Mouse (Mus musculus) midbrain, embryonic 12.5 days (tissue): ENCODE data around the gene Gm4491. TPM values are rescaled to one million over a fixed set of nuclear protein-coding genes. Genes with fewer than 3 reads are reported as not detected.

Experiments
- ATAC-seq: fragments of 200-750 bp; cut with Nextera tagmentation; 2 replicates; pipeline ENCODE4 v1.8.0; 2017; ENCODE audit warnings: low read depth, moderate TSS enrichment, moderate library complexity; ENCODE audit not compliant: low FRiP score
- H3K27ac ChIP-seq: fragments of 300-500 bp; sonication (generic); replicated peaks from 2 replicates; pipeline ENCODE4 v1.5.1; 2016; ENCODE audit warnings: mild to moderate bottlenecking
- H3K27me3 ChIP-seq: fragments of 300-500 bp; sonication (generic); 2 replicates; pipeline ENCODE4 v1.6.1; 2016; ENCODE audit warnings: mild to moderate bottlenecking
- H3K36me3 ChIP-seq: fragments of 300-500 bp; sonication (generic); 2 replicates; pipeline ENCODE4 v1.6.1; 2016
- H3K4me1 ChIP-seq: fragments of 300-500 bp; sonication (generic); 2 replicates; pipeline ENCODE4 v1.6.1; 2016
- H3K4me2 ChIP-seq: fragments of 300-500 bp; sonication (generic); replicated peaks from 2 replicates; pipeline ENCODE4 v1.6.1; 2016; ENCODE audit warnings: mild to moderate bottlenecking, moderate library complexity
- H3K4me3 ChIP-seq: fragments of 300-500 bp; sonication (generic); 2 replicates; pipeline ENCODE4 v1.5.1; 2016; ENCODE audit warnings: mild to moderate bottlenecking
- H3K9ac ChIP-seq: fragments of 300-500 bp; sonication (generic); replicated peaks from 2 replicates; pipeline ENCODE4 v1.6.1; 2016; ENCODE audit warnings: mild to moderate bottlenecking, moderate library complexity
- H3K9me3 ChIP-seq: fragments of 300-500 bp; sonication (generic); 2 replicates; pipeline ENCODE4 v1.6.1; 2016; ENCODE audit warnings: mild to moderate bottlenecking
- WGBS: fragments of 180-500 bp; shearing (Covaris S2); methylation state at CpG from one replicate; pipeline ENCODE4 v1.1.7; 2016; 5-methylcytosine and 5-hydroxymethylcytosine counted together
- polyA plus RNA-seq: library from polyadenylated mRNA; unstranded; fragments of >200 nt; fragmentation: Nextera tagmentation; extraction: Ambion mirVana; gene quantifications from 2 replicates; pipeline ENCODE4 v1.2.1, GENCODE M21; 2016

Gene Gm4491
- not detected in 2 replicates for polyA plus RNA-seq

DNA sequence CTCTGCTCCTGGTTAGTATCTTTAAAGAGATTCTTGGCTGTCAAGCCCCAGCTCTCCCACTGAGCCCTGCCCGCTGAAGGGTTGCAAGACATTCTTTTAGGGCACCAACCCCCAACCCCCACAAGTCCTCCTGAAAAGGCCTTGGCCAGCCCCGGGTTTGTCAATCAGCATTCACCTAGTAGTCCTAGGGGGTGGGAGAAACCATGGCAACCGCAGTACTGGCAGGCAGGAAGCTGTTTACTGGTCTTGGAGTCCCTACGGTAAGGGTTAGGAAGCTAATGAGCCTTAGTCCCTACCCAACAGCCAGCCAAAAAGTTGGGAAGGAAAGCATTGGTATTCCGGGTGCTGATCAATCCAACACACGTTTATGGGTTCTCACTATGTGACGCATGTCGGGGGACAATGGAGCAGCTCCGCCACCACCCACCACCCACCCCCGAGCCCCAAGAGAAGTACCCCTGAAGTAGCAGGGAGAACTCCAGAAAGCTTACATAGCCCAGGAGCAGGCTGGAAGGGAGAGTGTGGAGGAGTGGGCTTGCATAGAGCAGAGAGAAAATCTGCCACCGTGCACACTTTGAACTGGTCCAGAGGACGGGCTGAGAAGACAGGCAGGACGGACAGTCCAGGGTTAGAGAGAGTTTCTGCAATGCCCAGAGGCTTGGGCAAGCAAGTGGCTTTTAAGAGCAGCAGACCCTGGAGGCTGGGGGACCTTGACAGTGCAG is at the start of gene Gm4491:
TSS of gene Gm4491 (minus strand) at position 61 of the 722 bp plus-strand sequence.
- 10% methylated on average over 13 of the region's 13 CpGs for WGBS
- peak; percentile 76 for ATAC-seq

DNA sequence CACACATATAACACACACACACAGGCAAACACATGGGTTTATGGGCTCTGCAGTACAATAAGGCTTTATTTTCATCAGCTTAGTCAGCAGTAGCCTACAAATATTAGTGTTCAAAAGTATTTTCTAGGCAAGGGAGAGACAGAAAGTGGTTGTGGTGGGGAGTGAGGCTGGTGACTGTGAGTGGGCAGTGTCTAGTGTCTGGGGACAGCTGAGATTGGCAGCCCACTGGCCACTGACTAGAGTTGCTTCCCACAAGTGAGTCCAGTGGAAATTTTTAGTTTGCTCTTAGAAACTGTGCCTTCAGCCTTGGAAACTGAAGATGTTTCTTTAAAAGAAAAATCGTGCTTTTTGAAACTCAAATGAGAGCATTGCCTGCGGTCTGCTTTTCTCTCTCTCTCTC is 46.1 kb upstream of the Gm4491 start:
- H3K27me3 ChIP-seq, result no peaks in the 10 kb centered on the region
- H3K36me3 ChIP-seq, result no peaks in the 10 kb centered on the region
- H3K9me3 ChIP-seq, result no peaks in the 10 kb centered on the region
- H3K4me2 ChIP-seq, result no peak overlapping the region
- H3K4me3 ChIP-seq, result no peak overlapping the region
- no peaks in the 10 kb centered on the region for H3K4me1 ChIP-seq
- no peak overlapping the region for H3K9ac ChIP-seq
- ATAC-seq, result no peak
- no peak overlapping the region for H3K27ac ChIP-seq
- WGBS, result 68% methylated on average over 2 of the region's 2 CpGs

More for the DNA sequence above, at the start of gene Gm4491:
- H3K4me2 ChIP-seq, result peak within 1 kb of the TSS; percentile 41
- H3K36me3 ChIP-seq, result no peaks in the 10 kb centered on the region
- H3K9me3 ChIP-seq, result no peaks in the 10 kb centered on the region
- H3K27me3 ChIP-seq, result 0 out of 2 replicates have a peak, but pooled peaks cover 7% of the 10 kb centered on the region
- H3K4me3 ChIP-seq, result 0 out of 2 replicates have a peak within 1 kb of the TSS, but pooled peaks have one; percentile 9
- H3K4me1 ChIP-seq, result peaks cover 9% of the 10 kb centered on the region
- H3K9ac ChIP-seq, result no peak within 1 kb of the TSS
- H3K27ac ChIP-seq, result no peak within 1 kb of the TSS

- no peak overlapping the region for H3K9ac ChIP-seq
- H3K9me3 ChIP-seq, result no peaks in the 10 kb centered on the region
- no peak overlapping the region for H3K4me3 ChIP-seq
- ATAC-seq, result no peak
- H3K36me3 ChIP-seq, result no peaks in the 10 kb centered on the region
- H3K27ac ChIP-seq, result no peak overlapping the region
- no peaks in the 10 kb centered on the region for H3K4me1 ChIP-seq
- H3K4me2 ChIP-seq, result no peak overlapping the region
- no peaks in the 10 kb centered on the region for H3K27me3 ChIP-seq
- WGBS, result 76% methylated on average over 4 of the region's 4 CpGs
Observed at GRCm38 (mm10) chr14:57161201-57161600, 45.5 kb upstream of the Gm4491 start.

DNA sequence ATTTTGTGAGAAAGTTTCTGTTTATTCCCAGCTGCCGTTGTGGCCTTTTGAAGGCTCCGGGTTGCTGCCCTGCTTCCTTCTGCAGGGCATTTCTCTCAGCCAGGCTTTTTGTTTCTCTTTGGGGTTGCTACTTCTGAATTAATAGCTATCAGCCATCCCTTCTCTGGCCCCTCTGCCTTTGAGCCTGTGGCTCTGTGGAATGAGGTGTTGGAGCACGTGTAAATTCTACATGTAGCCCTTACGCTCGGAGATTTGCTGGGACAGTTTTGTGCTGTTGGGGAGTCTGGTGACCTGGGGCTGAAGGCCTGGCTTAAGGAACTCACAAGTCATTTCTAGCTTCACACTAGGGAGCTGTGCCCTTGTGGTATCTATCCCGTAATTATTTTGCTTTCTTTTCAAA is 39.2 kb upstream of the Gm4491 start:
- no peaks in the 10 kb centered on the region for H3K36me3 ChIP-seq
- no peak overlapping the region for H3K4me2 ChIP-seq
- H3K9ac ChIP-seq, result no peak overlapping the region
- no peak overlapping the region for H3K27ac ChIP-seq
- H3K4me3 ChIP-seq, result no peak overlapping the region
- H3K4me1 ChIP-seq, result no peaks in the 10 kb centered on the region
- WGBS, result 47% methylated on average over 6 of the region's 6 CpGs
- H3K9me3 ChIP-seq, result no peaks in the 10 kb centered on the region
- no peak for ATAC-seq
- peaks cover 4% of the 10 kb centered on the region; the same call in 1 of the 2 replicates for H3K27me3 ChIP-seq

GRCm38 (mm10) chr14:57145741-57146140 is 30.1 kb upstream of the Gm4491 start:
- no peaks in the 10 kb centered on the region for H3K9me3 ChIP-seq
- no peaks in the 10 kb centered on the region for H3K27me3 ChIP-seq
- no peaks in the 10 kb centered on the region for H3K4me1 ChIP-seq
- no peak overlapping the region for H3K9ac ChIP-seq
- no peak overlapping the region for H3K27ac ChIP-seq
- ATAC-seq, result no peak
- no peak overlapping the region for H3K4me2 ChIP-seq
- H3K36me3 ChIP-seq, result no peaks in the 10 kb centered on the region
- WGBS, result 75% methylated on average over 4 of the region's 4 CpGs
- H3K4me3 ChIP-seq, result no peak overlapping the region

DNA sequence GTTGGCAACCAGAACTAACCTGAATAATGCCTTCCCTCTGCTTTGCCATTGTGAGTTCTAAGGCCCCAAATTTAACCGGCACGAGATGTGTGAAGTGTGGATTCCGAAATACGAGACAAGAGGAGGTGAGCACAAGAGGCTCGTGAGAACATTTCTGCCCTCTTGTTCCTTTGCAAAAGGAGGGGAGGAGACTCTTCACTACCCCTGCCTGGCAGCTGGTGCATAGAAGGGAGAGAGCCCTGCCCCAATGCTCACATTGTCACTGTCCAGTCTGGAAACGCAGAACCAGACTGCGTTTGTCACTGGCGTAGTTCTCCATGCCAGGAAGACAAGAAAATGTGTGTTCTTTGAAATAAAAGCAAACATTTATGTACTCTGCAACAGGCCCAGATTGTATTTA is 19.6 kb upstream of the Gm4491 start:
- Histone ChIP-seq H3K9ac (no peak overlapping the region), H3K36me3 (no peaks in the 10 kb centered on the region), H3K27me3 (peaks cover 47% of the 10 kb centered on the region), H3K4me2 (no peak overlapping the region), H3K4me3 (no peak overlapping the region), H3K9me3 (no peaks in the 10 kb centered on the region), H3K4me1 (peaks cover 11% of the 10 kb centered on the region), H3K27ac (no peak overlapping the region)
- WGBS, result 50% methylated on average over 8 of the region's 8 CpGs
- no peak for ATAC-seq

DNA sequence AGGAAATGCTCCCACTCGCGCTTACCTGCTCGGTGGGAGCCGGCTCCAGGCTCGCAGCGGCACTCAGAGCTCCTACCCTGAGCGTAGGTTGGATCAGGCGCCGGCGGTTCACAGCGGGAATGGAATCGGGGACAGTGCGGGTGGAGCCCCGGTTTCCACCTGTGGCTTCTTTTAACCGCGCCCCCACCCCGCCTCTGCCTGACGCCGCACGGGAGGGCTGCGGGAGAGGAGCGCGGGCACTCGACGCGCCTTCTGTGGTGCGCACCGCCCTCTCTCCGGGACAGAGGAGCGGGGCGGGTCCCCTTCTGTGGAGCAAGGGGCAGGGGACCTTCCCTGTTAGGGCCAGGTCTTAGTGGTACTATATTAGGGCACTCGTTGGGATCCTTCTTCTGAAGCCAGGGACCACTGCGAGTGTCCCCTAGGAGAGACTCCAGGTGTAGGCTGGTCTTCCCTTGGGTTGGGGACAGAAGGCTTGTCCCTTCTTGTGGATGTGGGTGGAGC is 17.5 kb upstream of the Gm4491 start, which contains the start of gene Gjb6:
TSS of gene Gjb6 (minus strand) at position 451 of the 501 bp plus-strand sequence.
- Histone ChIP-seq H3K27ac (no peak within 1 kb of the TSS), H3K4me1 (peaks cover 11% of the 10 kb centered on the region), H3K9ac (no peak within 1 kb of the TSS; the same call in 1 of the 2 replicates), H3K27me3 (peaks cover 47% of the 10 kb centered on the region), H3K4me2 (peak within 1 kb of the TSS; percentile 78), H3K9me3 (no peaks in the 10 kb centered on the region), H3K4me3 (peak within 1 kb of the TSS; percentile 43), H3K36me3 (no peaks in the 10 kb centered on the region)
- no peak for ATAC-seq
- 2% methylated on average over 33 of the region's 33 CpGs for WGBS

- H3K4me2 ChIP-seq, result no peak overlapping the region
- no peak overlapping the region for H3K9ac ChIP-seq
- no peak for ATAC-seq
- H3K4me3 ChIP-seq, result no peak overlapping the region
- no peaks in the 10 kb centered on the region for H3K9me3 ChIP-seq
- H3K4me1 ChIP-seq, result no peaks in the 10 kb centered on the region
- peaks cover 12% of the 10 kb centered on the region for H3K27me3 ChIP-seq
- no peaks in the 10 kb centered on the region for H3K36me3 ChIP-seq
- H3K27ac ChIP-seq, result no peak overlapping the region
- 81% methylated on average over 4 of the region's 4 CpGs for WGBS
Observed at GRCm38 (mm10) chr14:57127383-57127782, 11.7 kb upstream of the Gm4491 start.

DNA sequence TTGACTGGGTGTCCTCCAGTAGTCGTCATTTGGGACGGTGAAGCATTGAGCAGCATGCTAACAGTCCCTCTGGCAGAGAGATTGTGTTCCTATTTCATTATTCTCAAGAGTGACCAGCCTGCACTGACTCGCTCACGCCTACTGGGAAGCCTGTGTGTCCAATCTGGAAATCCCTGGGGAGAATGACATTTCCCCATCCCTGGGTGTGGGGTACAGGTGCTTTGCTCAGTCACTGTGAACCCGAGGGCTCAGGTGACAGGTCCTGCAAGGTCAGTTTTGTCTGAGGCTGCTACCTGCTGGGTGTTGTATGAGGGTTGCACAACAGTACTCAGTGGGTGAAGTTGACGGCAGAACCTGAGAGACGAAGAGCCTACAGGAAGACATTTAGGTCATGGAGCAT is 6.6 kb upstream of the Gm4491 start:
- H3K9ac ChIP-seq, result no peak overlapping the region
- H3K27ac ChIP-seq, result no peak overlapping the region
- H3K36me3 ChIP-seq, result no peaks in the 10 kb centered on the region
- no peaks in the 10 kb centered on the region for H3K9me3 ChIP-seq
- no peak for ATAC-seq
- H3K27me3 ChIP-seq, result no peaks in the 10 kb centered on the region
- no peaks in the 10 kb centered on the region for H3K4me1 ChIP-seq
- WGBS, result 87% methylated on average over 7 of the region's 7 CpGs
- no peak overlapping the region for H3K4me3 ChIP-seq
- no peak overlapping the region for H3K4me2 ChIP-seq

DNA sequence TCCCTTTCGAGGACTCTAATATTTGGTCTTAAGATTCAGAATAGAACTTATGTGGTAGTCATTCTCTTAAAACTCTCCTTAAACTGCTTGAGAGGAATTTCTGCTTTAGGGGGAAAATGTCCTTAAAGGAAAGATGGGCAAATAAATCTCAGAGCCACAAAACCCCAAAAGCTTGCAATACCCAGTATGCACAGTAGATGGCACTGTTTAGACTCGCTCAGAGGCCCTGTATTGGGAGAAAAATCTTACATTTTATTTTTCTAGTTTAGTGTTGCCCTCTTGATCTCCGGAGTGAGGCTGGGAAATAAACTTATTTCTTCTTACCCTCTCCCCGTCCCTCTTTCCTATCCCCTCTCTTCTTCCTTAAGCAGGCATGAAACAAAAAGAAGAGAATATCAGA is 6.5 kb downstream of the Gm4491 start:
- 7% methylated on average over 4 of the region's 4 CpGs for WGBS
- Histone ChIP-seq H3K4me2 (no peak overlapping the region), H3K9me3 (no peaks in the 10 kb centered on the region), H3K36me3 (no peaks in the 10 kb centered on the region), H3K4me3 (no peak overlapping the region), H3K4me1 (peaks cover 10% of the 10 kb centered on the region), H3K27ac (no peak overlapping the region), H3K27me3 (peaks cover 46% of the 10 kb centered on the region), H3K9ac (no peak overlapping the region)
- ATAC-seq, result no peak

- peaks cover 56% of the 10 kb centered on the region for H3K27me3 ChIP-seq
- no peak overlapping the region for H3K27ac ChIP-seq
- WGBS, result 73% methylated on average over 5 of the region's 5 CpGs
- H3K4me2 ChIP-seq, result no peak overlapping the region
- H3K4me1 ChIP-seq, result peaks cover 16% of the 10 kb centered on the region
- no peaks in the 10 kb centered on the region for H3K9me3 ChIP-seq
- no peaks in the 10 kb centered on the region for H3K36me3 ChIP-seq
- no peak overlapping the region for H3K9ac ChIP-seq
- no peak for ATAC-seq
- H3K4me3 ChIP-seq, result no peak overlapping the region
Observed at GRCm38 (mm10) chr14:57107916-57108315, 7.8 kb downstream of the Gm4491 start.

DNA sequence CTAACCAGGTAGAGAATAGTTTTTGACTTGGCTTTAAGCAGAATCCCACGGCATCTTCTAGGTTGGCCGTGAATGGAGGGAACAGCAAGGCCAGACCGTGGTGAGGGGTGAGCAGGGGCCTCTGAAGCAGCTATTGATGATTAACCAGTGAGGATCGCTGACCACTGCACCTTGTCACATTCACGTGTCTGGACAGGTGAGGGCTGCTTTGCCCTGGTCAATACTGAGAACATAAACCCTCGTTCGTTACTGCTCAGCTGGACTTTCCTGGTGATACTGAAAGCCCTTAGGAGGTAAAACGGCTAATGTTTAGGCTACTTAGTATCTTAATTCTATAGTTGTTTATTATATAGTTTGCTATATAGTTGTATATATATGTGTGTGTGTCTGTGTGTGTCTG is 8.6 kb downstream of the Gm4491 start:
- no peak overlapping the region for H3K27ac ChIP-seq
- no peak overlapping the region for H3K4me2 ChIP-seq
- H3K9me3 ChIP-seq, result no peaks in the 10 kb centered on the region
- 77% methylated on average over 8 of the region's 8 CpGs for WGBS
- no peaks in the 10 kb centered on the region for H3K36me3 ChIP-seq
- no peak overlapping the region for H3K9ac ChIP-seq
- no peak overlapping the region for H3K4me3 ChIP-seq
- no peak for ATAC-seq
- peaks cover 16% of the 10 kb centered on the region for H3K4me1 ChIP-seq
- peaks cover 64% of the 10 kb centered on the region for H3K27me3 ChIP-seq
